Mouse (Mus musculus) G1E-ER4 (cell line): ENCODE results near the gene Tmem229b. TPM values are rescaled to one million over a fixed set of nuclear protein-coding genes. Genes with fewer than 3 reads are reported as not detected.

ENCODE experiments used
- GATA1 ChIP-seq: IDR thresholded peaks from one replicate; pipeline ENCODE4 v1.8.0; 2012; ENCODE audit warnings: low read length, inconsistent platforms
- polyA plus RNA-seq: library from polyadenylated mRNA; stranded (reverse); fragments of >175 nt; gene quantifications from 2 replicates; pipeline ENCODE4 v1.2.3, GENCODE M21; 2012

Gene Tmem229b
- polyA plus RNA-seq, 1 experiment: 5.3 TPM

- TF ChIP-seq GATA1: no peak
These were observed 80.1 kb downstream of the Tmem229b start for GRCm38 (mm10) chr12:78927287-78927686.

- no peak for TF ChIP-seq GATA1
These were observed 83.8 kb downstream of the Tmem229b start for GRCm38 (mm10) chr12:78923539-78924189.

DNA sequence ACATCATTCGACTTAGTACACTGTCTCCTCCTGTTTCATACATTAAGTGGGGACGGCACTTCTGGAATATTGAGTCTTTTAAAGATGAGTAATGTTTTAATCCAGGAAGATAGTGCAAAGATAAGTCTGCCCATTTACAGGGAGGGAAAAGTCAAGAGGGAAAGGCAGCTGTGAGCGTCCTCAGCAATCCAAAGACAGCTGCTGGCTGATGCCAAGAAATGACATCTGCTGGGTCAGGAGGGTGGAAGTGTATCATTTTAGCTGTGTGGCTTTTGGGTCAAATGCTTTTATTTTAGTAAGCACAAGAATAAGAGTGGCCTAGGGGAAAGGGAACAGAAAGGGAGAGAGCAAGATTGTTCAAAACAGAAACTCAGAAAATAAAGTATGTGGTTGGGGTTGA, 85.4 kb downstream of the Tmem229b start:
- no peak for TF ChIP-seq GATA1

GRCm38 (mm10) chr12:78921421-78921820, 86.0 kb downstream of the Tmem229b start:
- TF ChIP-seq GATA1: no peak

GRCm38 (mm10) chr12:78919079-78919712, 88.2 kb downstream of the Tmem229b start:
- TF ChIP-seq GATA1: no peak

- no peak for TF ChIP-seq GATA1
These were observed 89.0 kb downstream of the Tmem229b start for GRCm38 (mm10) chr12:78918227-78919078.

- no peak for TF ChIP-seq GATA1
These were observed 91.1 kb downstream of the Tmem229b start for GRCm38 (mm10) chr12:78916278-78916677.

DNA sequence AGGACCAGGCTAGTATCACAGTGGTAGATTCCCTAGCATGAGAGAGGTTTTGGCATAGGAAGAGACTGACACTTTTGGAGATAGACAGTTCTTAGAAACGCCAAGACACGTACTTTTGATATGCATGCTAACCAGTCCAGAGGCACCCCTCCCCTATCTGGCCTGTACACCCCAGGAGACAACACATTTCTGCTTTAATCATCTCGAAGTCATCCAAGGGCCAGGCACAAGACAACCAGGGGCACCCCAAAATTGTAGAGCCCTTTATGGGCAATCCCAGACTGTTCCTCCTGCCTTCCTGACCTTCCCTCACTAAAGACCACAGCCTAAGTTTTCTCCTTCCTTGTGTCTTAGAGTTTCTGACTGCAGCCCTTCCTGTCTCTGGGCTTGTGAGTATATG, 91.9 kb downstream of the Tmem229b start:
- TF ChIP-seq GATA1: no peak

- no peak for TF ChIP-seq GATA1
These were observed 93.0 kb downstream of the Tmem229b start for GRCm38 (mm10) chr12:78914458-78914857.

Other genes starting within 250 kb of the Tmem229b start
- 4.3 and 4.7 TPM in 2 replicates for gene Atp6v1d, start 146.0 kb downstream of the Tmem229b start, polyA plus RNA-seq
- gene Eif2s1, start 145.8 kb downstream of the Tmem229b start, polyA plus RNA-seq: 23.1 and 30.1 TPM in 2 replicates
- gene Plek2, start 100.7 kb downstream of the Tmem229b start, polyA plus RNA-seq: not detected in 2 replicates
- not detected in 2 replicates for gene Plekhh1, start 21.5 kb upstream of the Tmem229b start, polyA plus RNA-seq
- gene Pigh, start 82.0 kb upstream of the Tmem229b start, polyA plus RNA-seq: 10.3 and 14.1 TPM in 2 replicates
- not detected in 2 replicates for gene Arg2, start 123.2 kb upstream of the Tmem229b start, polyA plus RNA-seq
- 51.5 and 73.3 TPM in 2 replicates for gene Vti1b, start 165.0 kb upstream of the Tmem229b start, polyA plus RNA-seq
- gene Rdh11, start 184.7 kb upstream of the Tmem229b start, polyA plus RNA-seq: 1.6 and 2.1 TPM in 2 replicates
- not detected in 2 replicates for gene Rdh12, start 201.3 kb upstream of the Tmem229b start, polyA plus RNA-seq